Mouse (Mus musculus) neural tube, embryonic 11.5 days (tissue): ENCODE data around the gene Ypel2. TPM values are rescaled to one million over a fixed set of nuclear protein-coding genes. Genes with fewer than 3 reads are reported as not detected.

Source experiments
- ATAC-seq: fragments of 200-750 bp; cut with Nextera tagmentation; 2 replicates; pipeline ENCODE4 v1.8.0; 2017; ENCODE audit warnings: moderate number of reproducible peaks, mild to moderate bottlenecking, moderate TSS enrichment, moderate library complexity; ENCODE audit not compliant: insufficient read depth, low FRiP score, low TSS enrichment
- DNase-seq: peaks from one replicate; pipeline ENCODE4 v3.0.0-alpha.2; 2015; ENCODE audit warnings: low spot score
- H3K27ac ChIP-seq: fragments of 300-500 bp; sonication (generic); 2 replicates; pipeline ENCODE4 v1.5.1; 2014; ENCODE audit warnings: low read depth, mild to moderate bottlenecking, low read length
- H3K27me3 ChIP-seq: fragments of 300-500 bp; sonication (generic); 2 replicates; pipeline ENCODE4 v1.6.1; 2014; ENCODE audit warnings: mild to moderate bottlenecking, low read length, mixed read lengths; ENCODE audit not compliant: control insufficient read depth, insufficient read depth
- H3K36me3 ChIP-seq: fragments of 300-500 bp; sonication (generic); 2 replicates; pipeline ENCODE4 v1.6.1; 2014; ENCODE audit warnings: mild to moderate bottlenecking, low read length, moderate library complexity, mixed read lengths; ENCODE audit not compliant: control insufficient read depth, insufficient read depth
- H3K4me1 ChIP-seq: fragments of 300-500 bp; sonication (generic); 2 replicates; pipeline ENCODE4 v1.6.1; 2014; ENCODE audit warnings: low read length, mixed read lengths; ENCODE audit not compliant: control insufficient read depth, insufficient read depth
- H3K4me2 ChIP-seq: fragments of 300-500 bp; sonication (generic); 2 replicates; pipeline ENCODE4 v1.6.1; 2014; ENCODE audit warnings: low read depth, mild to moderate bottlenecking, moderate library complexity
- H3K4me3 ChIP-seq: fragments of 300-500 bp; sonication (generic); 2 replicates; pipeline ENCODE4 v1.5.1; 2014; ENCODE audit warnings: low read depth, low read length
- H3K9ac ChIP-seq: fragments of 300-500 bp; sonication (generic); 2 replicates; pipeline ENCODE4 v1.6.1; 2014; ENCODE audit warnings: mild to moderate bottlenecking, low read length
- H3K9me3 ChIP-seq: fragments of 300-500 bp; sonication (generic); 2 replicates; pipeline ENCODE4 v1.6.1; 2016; ENCODE audit warnings: low read length; ENCODE audit not compliant: control insufficient read depth
- WGBS: fragments of 180-500 bp; shearing (Covaris S2); extraction: QIAGEN DNeasy Blood & Tissue Kit; methylation state at CpG from one replicate; pipeline ENCODE4 v1.1.7; 2014; 5-methylcytosine and 5-hydroxymethylcytosine counted together
- polyA plus RNA-seq: library from polyadenylated mRNA; unstranded; fragments of >200 nt; fragmentation: Nextera tagmentation; extraction: Ambion mirVana; gene quantifications from 2 replicates; pipeline ENCODE4 v1.2.1, GENCODE M21; 2014

Gene Ypel2
- polyA plus RNA-seq, 1 experiment from 2014 or later: 7.0 TPM

GRCm38 (mm10) chr11:86938551-86938950 lies 55.0 kb downstream of the Ypel2 start:
- H3K9me3 ChIP-seq: no peaks in the 10 kb centered on the region
- H3K4me1 ChIP-seq: no peaks in the 10 kb centered on the region
- no peak overlapping the region for H3K27ac ChIP-seq
- no peak for ATAC-seq
- no peak overlapping the region for H3K9ac ChIP-seq
- no peak overlapping the region for H3K4me3 ChIP-seq
- H3K4me2 ChIP-seq: no peak overlapping the region
- 84% methylated on average over 3 of the region's 3 CpGs for WGBS
- no peaks in the 10 kb centered on the region for H3K36me3 ChIP-seq
- no peaks in the 10 kb centered on the region for H3K27me3 ChIP-seq
- DNase-seq: no peak

- Histone ChIP-seq H3K9me3 (no peaks in the 10 kb centered on the region), H3K27me3 (no peaks in the 10 kb centered on the region), H3K4me3 (no peak overlapping the region), H3K4me1 (no peaks in the 10 kb centered on the region), H3K36me3 (no peaks in the 10 kb centered on the region), H3K27ac (no peak overlapping the region), H3K9ac (no peak overlapping the region), H3K4me2 (no peak overlapping the region)
- ATAC-seq (no peak), DNase-seq (no peak)
- WGBS: 84% methylated on average over 4 of the region's 4 CpGs
Measured at GRCm38 (mm10) chr11:86938108-86938507, 55.4 kb downstream of the Ypel2 start.

- Histone ChIP-seq H3K36me3 (no peaks in the 10 kb centered on the region), H3K9me3 (no peaks in the 10 kb centered on the region), H3K27ac (no peak overlapping the region), H3K4me3 (no peak overlapping the region), H3K27me3 (no peaks in the 10 kb centered on the region), H3K4me2 (no peak overlapping the region), H3K9ac (no peak overlapping the region), H3K4me1 (no peaks in the 10 kb centered on the region)
- ATAC-seq (no peak), DNase-seq (no peak)
- 73% methylated on average over 9 of the region's 9 CpGs for WGBS
Measured at GRCm38 (mm10) chr11:86936938-86937337, 56.6 kb downstream of the Ypel2 start.

GRCm38 (mm10) chr11:86934895-86935294 lies 58.6 kb downstream of the Ypel2 start:
- 53% methylated on average over 2 of the region's 2 CpGs for WGBS
- no peaks in the 10 kb centered on the region for H3K4me1 ChIP-seq
- H3K27ac ChIP-seq: no peak overlapping the region
- H3K36me3 ChIP-seq: no peaks in the 10 kb centered on the region
- H3K9me3 ChIP-seq: no peaks in the 10 kb centered on the region
- no peak overlapping the region for H3K4me3 ChIP-seq
- no peaks in the 10 kb centered on the region for H3K27me3 ChIP-seq
- DNase-seq: no peak
- no peak for ATAC-seq
- H3K4me2 ChIP-seq: no peak overlapping the region
- no peak overlapping the region for H3K9ac ChIP-seq

- Histone ChIP-seq H3K4me3 (no peak overlapping the region), H3K27ac (no peak overlapping the region), H3K27me3 (no peaks in the 10 kb centered on the region), H3K9ac (no peak overlapping the region), H3K9me3 (no peaks in the 10 kb centered on the region), H3K36me3 (no peaks in the 10 kb centered on the region), H3K4me2 (no peak overlapping the region), H3K4me1 (no peaks in the 10 kb centered on the region)
- WGBS: 89% methylated on average over 2 of the region's 2 CpGs
- no peak for DNase-seq
- no peak for ATAC-seq
Measured at GRCm38 (mm10) chr11:86932201-86932600, 61.3 kb downstream of the Ypel2 start.

GRCm38 (mm10) chr11:86930636-86931180 lies 62.8 kb downstream of the Ypel2 start:
- H3K9ac ChIP-seq: no peak overlapping the region
- no peak overlapping the region for H3K27ac ChIP-seq
- DNase-seq (no peak), ATAC-seq (no peak)
- H3K4me3 ChIP-seq: no peak overlapping the region
- H3K9me3 ChIP-seq: no peaks in the 10 kb centered on the region
- H3K4me1 ChIP-seq: no peaks in the 10 kb centered on the region
- 82% methylated on average over 10 of the region's 10 CpGs for WGBS
- H3K4me2 ChIP-seq: no peak overlapping the region
- no peaks in the 10 kb centered on the region for H3K36me3 ChIP-seq
- no peaks in the 10 kb centered on the region for H3K27me3 ChIP-seq

GRCm38 (mm10) chr11:86929985-86930384 lies 63.5 kb downstream of the Ypel2 start:
- H3K27me3 ChIP-seq: no peaks in the 10 kb centered on the region
- DNase-seq (no peak), ATAC-seq (no peak)
- H3K4me1 ChIP-seq: no peaks in the 10 kb centered on the region
- no peak overlapping the region for H3K9ac ChIP-seq
- H3K27ac ChIP-seq: no peak overlapping the region
- no peak overlapping the region for H3K4me2 ChIP-seq
- H3K4me3 ChIP-seq: no peak overlapping the region
- no peaks in the 10 kb centered on the region for H3K36me3 ChIP-seq
- no peaks in the 10 kb centered on the region for H3K9me3 ChIP-seq

GRCm38 (mm10) chr11:86929531-86929930 lies 64.0 kb downstream of the Ypel2 start:
- WGBS: 81% methylated on average over 4 of the region's 4 CpGs
- Histone ChIP-seq H3K4me1 (no peaks in the 10 kb centered on the region), H3K9ac (no peak overlapping the region), H3K4me2 (no peak overlapping the region), H3K27ac (no peak overlapping the region), H3K36me3 (no peaks in the 10 kb centered on the region), H3K9me3 (no peaks in the 10 kb centered on the region), H3K27me3 (no peaks in the 10 kb centered on the region), H3K4me3 (no peak overlapping the region)
- ATAC-seq (no peak), DNase-seq (no peak)

- ATAC-seq (no peak), DNase-seq (no peak)
- no peak overlapping the region for H3K4me3 ChIP-seq
- no peaks in the 10 kb centered on the region for H3K36me3 ChIP-seq
- no peaks in the 10 kb centered on the region for H3K27me3 ChIP-seq
- no peaks in the 10 kb centered on the region for H3K4me1 ChIP-seq
- no peak overlapping the region for H3K9ac ChIP-seq
- 85% methylated on average over 9 of the region's 9 CpGs for WGBS
- no peak overlapping the region for H3K27ac ChIP-seq
- H3K9me3 ChIP-seq: no peaks in the 10 kb centered on the region
- no peak overlapping the region for H3K4me2 ChIP-seq
Measured at GRCm38 (mm10) chr11:86925085-86925638, 68.3 kb downstream of the Ypel2 start.
